Mouse (Mus musculus) hindbrain, embryonic 14.5 days (tissue): ENCODE results near the gene Sema3f. TPM values are rescaled to one million over a fixed set of nuclear protein-coding genes. Genes with fewer than 3 reads are reported as not detected.

ENCODE experiments used
- ATAC-seq: fragments of 200-750 bp; cut with Nextera tagmentation; 2 replicates; pipeline ENCODE4 v1.8.0; 2017; ENCODE audit warnings: moderate number of reproducible peaks, mild to moderate bottlenecking, moderate TSS enrichment, moderate library complexity; ENCODE audit not compliant: low FRiP score
- DNase-seq: peaks from one replicate; pipeline ENCODE4 v3.0.0-alpha.2; 2015; ENCODE audit warnings: low spot score
- H3K27ac ChIP-seq: fragments of 300-500 bp; sonication (generic); 2 replicates; pipeline ENCODE4 v1.5.1; 2014; ENCODE audit warnings: mild to moderate bottlenecking, moderate library complexity
- H3K27me3 ChIP-seq: fragments of 300-500 bp; sonication (generic); 2 replicates; pipeline ENCODE4 v1.6.1; 2014; ENCODE audit warnings: mild to moderate bottlenecking, low read length, mixed read lengths; ENCODE audit not compliant: control insufficient read depth, insufficient read depth
- H3K36me3 ChIP-seq: fragments of 300-500 bp; sonication (generic); replicated peaks from 2 replicates; pipeline ENCODE4 v1.6.1; 2014; ENCODE audit not compliant: control insufficient read depth, insufficient read depth
- H3K4me1 ChIP-seq: fragments of 300-500 bp; sonication (generic); replicated peaks from 2 replicates; pipeline ENCODE4 v1.6.1; 2014; ENCODE audit warnings: antibody characterized with exemption, low read length, mixed read lengths; ENCODE audit not compliant: control insufficient read depth, insufficient read depth
- H3K4me2 ChIP-seq: fragments of 300-500 bp; sonication (generic); replicated peaks from 2 replicates; pipeline ENCODE4 v1.6.1; 2014; ENCODE audit warnings: mild to moderate bottlenecking, moderate library complexity
- H3K4me3 ChIP-seq: fragments of 300-500 bp; sonication (generic); replicated peaks from 2 replicates; pipeline ENCODE4 v1.5.1; 2014; ENCODE audit warnings: mild to moderate bottlenecking, low read length
- H3K9ac ChIP-seq: fragments of 300-500 bp; sonication (generic); 2 replicates; pipeline ENCODE4 v1.6.1; 2014
- H3K9me3 ChIP-seq: fragments of 300-500 bp; sonication (generic); 2 replicates; pipeline ENCODE4 v1.6.1; 2016; ENCODE audit warnings: low read length; ENCODE audit not compliant: control insufficient read depth
- WGBS: fragments of 180-500 bp; shearing (Covaris S2); extraction: QIAGEN DNeasy Blood & Tissue Kit; methylation state at CpG from one replicate; pipeline ENCODE4 v1.1.7; 2014; 5-methylcytosine and 5-hydroxymethylcytosine counted together
- polyA plus RNA-seq: library from polyadenylated mRNA; unstranded; fragments of >200 nt; fragmentation: Nextera tagmentation; extraction: Ambion mirVana; gene quantifications from 2 replicates; pipeline ENCODE4 v1.2.1, GENCODE M21; 2014

Sema3f gene
- polyA plus RNA-seq, 1 experiment from 2014 or later = 17.5 TPM

DNA sequence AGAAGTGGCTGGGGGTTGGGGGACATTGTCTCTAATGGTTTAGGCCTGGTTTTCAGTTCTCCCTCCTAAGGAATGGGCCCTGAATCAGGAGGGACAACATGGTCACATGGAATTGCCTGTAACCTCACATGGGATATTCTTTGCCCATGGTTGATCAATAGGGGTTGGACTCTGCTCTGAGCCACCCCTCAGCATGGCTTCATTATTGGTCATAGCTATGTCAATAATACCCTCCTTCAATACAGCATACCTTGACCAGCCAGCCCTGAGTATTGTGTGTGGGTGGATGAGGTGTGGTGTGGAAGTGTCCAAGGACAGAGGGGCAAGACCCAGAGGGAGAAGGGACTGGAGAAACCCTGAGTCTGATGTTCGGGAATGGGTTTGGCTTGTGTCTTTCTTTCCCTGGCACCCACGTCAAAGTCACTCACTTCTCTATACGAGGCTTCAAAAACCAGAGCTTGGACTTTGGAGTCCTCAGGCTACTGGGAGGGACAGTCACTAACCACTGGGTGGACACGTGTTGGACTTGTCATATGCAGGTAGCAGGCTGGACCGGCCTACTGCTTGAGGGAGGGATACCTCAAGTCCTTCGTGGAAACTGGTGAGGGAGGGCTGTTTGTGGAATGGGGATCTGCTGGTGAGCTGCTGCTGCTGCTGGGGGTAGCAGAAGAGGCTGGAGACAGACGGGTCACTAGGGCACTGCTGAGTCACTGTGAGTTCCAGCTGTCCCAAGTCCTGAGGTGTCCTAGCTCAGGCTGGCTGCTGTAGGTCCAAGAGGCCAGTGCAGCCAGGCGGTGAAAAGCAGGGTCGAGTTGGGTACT, 35.5 kb downstream of the Sema3f start:
- ATAC-seq = no peak
- H3K9ac ChIP-seq = no peak overlapping the region
- 61% methylated on average over 9 of the region's 9 CpGs for WGBS
- H3K27me3 ChIP-seq = peaks cover 33% of the 10 kb centered on the region
- DNase-seq = no peak
- H3K4me1 ChIP-seq = 0 out of 2 replicates have a peak, but pooled peaks cover 3% of the 10 kb centered on the region
- H3K4me2 ChIP-seq = no peak overlapping the region
- H3K36me3 ChIP-seq = no peaks in the 10 kb centered on the region
- H3K27ac ChIP-seq = no peak overlapping the region
- no peaks in the 10 kb centered on the region for H3K9me3 ChIP-seq
- no peak overlapping the region for H3K4me3 ChIP-seq

DNA sequence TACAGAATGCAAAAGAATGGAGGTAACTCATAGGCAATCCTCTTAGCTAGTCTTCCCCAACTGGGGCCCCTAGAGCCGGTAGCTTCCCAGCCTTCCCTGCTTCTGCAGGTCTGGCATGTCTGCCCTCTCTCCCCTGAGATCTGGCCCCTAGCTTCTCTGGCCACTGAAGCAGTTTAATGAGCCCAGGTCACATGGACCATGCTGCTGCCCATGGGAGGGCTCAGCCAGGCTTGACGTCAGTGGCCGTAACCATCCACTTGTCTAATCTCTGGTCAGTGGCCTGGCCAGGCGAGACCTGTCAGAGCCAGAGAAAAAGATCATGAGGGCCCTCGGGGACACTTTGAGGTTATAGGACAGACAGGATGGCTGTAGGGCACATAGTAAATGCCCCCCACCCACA, 40.0 kb downstream of the Sema3f start:
- Histone ChIP-seq H3K27me3 (peaks cover 26% of the 10 kb centered on the region), H3K4me3 (no peak overlapping the region), H3K36me3 (no peaks in the 10 kb centered on the region), H3K27ac (no peak overlapping the region), H3K4me1 (peaks cover 19% of the 10 kb centered on the region), H3K9ac (no peak overlapping the region), H3K9me3 (no peaks in the 10 kb centered on the region), H3K4me2 (no peak overlapping the region)
- 59% methylated on average over 5 of the region's 5 CpGs for WGBS
- no peak for ATAC-seq
- DNase-seq = no peak

DNA sequence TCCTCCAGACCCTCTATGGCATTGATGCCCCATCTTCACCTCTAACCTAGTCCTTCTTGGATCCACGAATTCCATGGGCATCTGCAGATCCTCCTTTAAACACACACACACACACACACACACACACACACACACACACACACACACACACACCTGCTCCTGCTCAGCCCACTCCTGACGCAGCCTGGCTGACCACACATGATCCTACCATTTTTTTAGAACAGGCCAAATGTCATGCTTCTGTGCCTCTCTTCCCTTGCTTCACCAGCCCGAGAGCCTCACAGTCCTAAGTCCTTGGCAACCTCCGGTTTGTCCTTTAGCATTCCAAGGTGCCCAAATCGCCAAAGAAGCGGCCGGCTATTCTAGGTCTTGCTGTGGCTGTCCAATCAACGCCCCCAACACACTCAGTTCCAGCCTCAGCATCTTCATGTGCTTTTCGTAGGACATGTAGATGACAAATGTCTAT, 40.8 kb downstream of the Sema3f start, which contains the start of gene Slc38a3:
Gene Slc38a3, minus strand, starts transcription at position 51 of the 466 bp plus-strand sequence.
- WGBS = 85% methylated on average over 9 of the region's 9 CpGs
- no peak within 1 kb of the TSS for H3K27ac ChIP-seq
- no peak within 1 kb of the TSS for H3K4me3 ChIP-seq
- no peak for DNase-seq
- H3K9ac ChIP-seq = no peak within 1 kb of the TSS
- no peaks in the 10 kb centered on the region for H3K9me3 ChIP-seq
- no peak for ATAC-seq
- H3K36me3 ChIP-seq = no peaks in the 10 kb centered on the region
- H3K4me1 ChIP-seq = peaks cover 19% of the 10 kb centered on the region
- H3K27me3 ChIP-seq = peaks cover 19% of the 10 kb centered on the region
- H3K4me2 ChIP-seq = no peak within 1 kb of the TSS

DNA sequence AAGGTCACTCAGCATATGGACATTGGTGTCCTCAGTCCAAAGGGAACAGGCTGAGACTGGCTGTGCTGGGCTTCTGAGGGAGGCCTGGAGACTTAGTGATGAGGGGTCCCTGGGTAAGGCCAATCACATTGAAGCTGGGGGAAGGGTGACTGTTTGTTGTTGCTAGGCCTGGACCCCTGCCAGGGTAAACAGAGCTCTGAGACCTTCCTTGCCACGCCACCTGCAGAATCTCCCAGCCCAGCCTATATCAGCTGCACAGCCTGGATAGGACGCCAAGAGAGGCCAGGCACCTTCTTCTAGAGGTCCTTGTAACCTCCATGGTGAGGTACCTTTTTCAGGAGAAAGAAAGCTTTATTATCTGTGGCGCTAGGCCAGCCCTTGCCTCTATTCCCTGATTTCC, 41.4 kb downstream of the Sema3f start:
- H3K9ac ChIP-seq = no peak overlapping the region
- peaks cover 16% of the 10 kb centered on the region for H3K27me3 ChIP-seq
- ATAC-seq = no peak
- WGBS = 71% methylated on average over 3 of the region's 3 CpGs
- DNase-seq = no peak
- H3K27ac ChIP-seq = no peak overlapping the region
- H3K4me2 ChIP-seq = no peak overlapping the region
- H3K9me3 ChIP-seq = no peaks in the 10 kb centered on the region
- peaks cover 20% of the 10 kb centered on the region for H3K4me1 ChIP-seq
- H3K36me3 ChIP-seq = no peaks in the 10 kb centered on the region
- H3K4me3 ChIP-seq = no peak overlapping the region

- peaks cover 16% of the 10 kb centered on the region for H3K27me3 ChIP-seq
- ATAC-seq = no peak
- H3K9ac ChIP-seq = no peak overlapping the region
- H3K4me2 ChIP-seq = peak overlapping the region; percentile 62; the same call in 1 of the 2 replicates
- no peak for DNase-seq
- peaks cover 27% of the 10 kb centered on the region for H3K4me1 ChIP-seq
- H3K4me3 ChIP-seq = no peak overlapping the region
- no peak overlapping the region for H3K27ac ChIP-seq
- 35% methylated on average over 8 of the region's 8 CpGs for WGBS
- H3K9me3 ChIP-seq = no peaks in the 10 kb centered on the region
- no peaks in the 10 kb centered on the region for H3K36me3 ChIP-seq
Observed at GRCm38 (mm10) chr9:107668011-107668410, 42.3 kb downstream of the Sema3f start.

DNA sequence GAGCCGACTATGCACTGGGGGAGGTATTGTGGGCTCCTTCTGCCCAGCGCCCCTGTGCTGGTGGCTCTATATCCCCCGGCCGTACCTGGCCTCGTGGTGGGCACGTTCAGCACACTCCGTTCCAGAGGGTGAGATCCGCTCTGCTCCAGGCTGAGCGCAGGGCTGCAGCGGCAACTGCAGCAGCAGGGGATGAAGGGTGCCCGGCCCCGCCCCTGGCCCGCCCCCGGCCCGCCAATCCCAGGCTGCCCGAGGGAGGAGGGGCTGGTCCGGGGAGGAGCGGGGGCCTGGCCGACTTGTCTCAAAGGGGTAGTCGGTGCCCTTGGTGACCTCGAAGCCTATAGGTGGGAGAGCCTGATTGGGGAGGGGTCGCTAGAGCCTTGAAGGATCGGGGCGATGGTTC, 43.1 kb downstream of the Sema3f start:
- ATAC-seq = peak; percentile 67
- peaks cover 27% of the 10 kb centered on the region for H3K4me1 ChIP-seq
- under 1% methylated on average over 22 of the region's 24 CpGs for WGBS

DNA sequence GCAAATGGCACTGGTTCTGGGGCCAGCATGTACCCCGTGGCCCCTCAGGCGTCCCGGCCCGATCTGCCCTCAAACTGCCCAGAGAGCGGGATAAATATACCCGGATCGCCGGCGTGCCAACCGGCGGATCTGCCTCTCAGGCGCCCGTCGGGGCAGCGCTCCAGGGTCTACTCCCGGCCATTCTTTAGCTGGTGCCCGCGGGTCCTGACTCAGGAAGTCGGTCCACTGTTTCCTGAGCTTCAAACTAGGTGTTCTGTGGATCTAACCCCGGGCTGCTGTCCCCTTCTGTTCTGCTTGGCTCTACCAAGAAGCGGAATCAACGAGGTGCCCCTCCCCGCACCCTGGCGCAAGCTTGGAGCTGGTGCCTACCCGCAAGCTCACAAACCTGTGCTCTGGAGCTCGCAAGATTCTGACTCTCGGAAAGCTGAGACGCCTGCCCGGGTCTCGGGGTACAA, 43.5 kb downstream of the Sema3f start:
- DNase-seq (no peak), ATAC-seq (peak; percentile 35; the same call in 1 of the 2 replicates)
- H3K4me1 ChIP-seq = peaks cover 27% of the 10 kb centered on the region
- H3K27ac ChIP-seq = peak overlapping the region; percentile 34; the same call in 1 of the 2 replicates
- H3K27me3 ChIP-seq = peaks cover 16% of the 10 kb centered on the region
- H3K9ac ChIP-seq = peak overlapping the region; percentile 43
- H3K36me3 ChIP-seq = no peaks in the 10 kb centered on the region
- peak overlapping the region; percentile 38 for H3K4me3 ChIP-seq
- under 1% methylated on average over 30 of the region's 30 CpGs for WGBS
- H3K4me2 ChIP-seq = peak overlapping the region; percentile 62
- H3K9me3 ChIP-seq = no peaks in the 10 kb centered on the region

More for the DNA sequence above, 43.1 kb downstream of the Sema3f start:
- Histone ChIP-seq H3K9me3 (no peaks in the 10 kb centered on the region), H3K4me2 (peak overlapping the region; percentile 62), H3K9ac (peak overlapping the region; percentile 43), H3K27me3 (peaks cover 16% of the 10 kb centered on the region), H3K4me3 (peak overlapping the region; percentile 38), H3K27ac (peak overlapping the region; percentile 34; the same call in 1 of the 2 replicates), H3K36me3 (no peaks in the 10 kb centered on the region)
- peak; percentile 49 for DNase-seq

- Histone ChIP-seq H3K4me1 (peaks cover 27% of the 10 kb centered on the region), H3K4me2 (peak overlapping the region; percentile 62), H3K27me3 (peaks cover 16% of the 10 kb centered on the region), H3K9ac (no peak overlapping the region), H3K36me3 (no peaks in the 10 kb centered on the region), H3K9me3 (no peaks in the 10 kb centered on the region), H3K27ac (no peak overlapping the region), H3K4me3 (0 out of 2 replicates have a peak overlapping the region, but pooled peaks have one; percentile 38)
- WGBS = 82% methylated on average over 7 of the region's 7 CpGs
- ATAC-seq (no peak), DNase-seq (no peak)
Observed at GRCm38 (mm10) chr9:107665308-107665707, 45.0 kb downstream of the Sema3f start.

GRCm38 (mm10) chr9:107663525-107663924, 46.8 kb downstream of the Sema3f start:
- Histone ChIP-seq H3K4me1 (peaks cover 27% of the 10 kb centered on the region), H3K9me3 (no peaks in the 10 kb centered on the region), H3K27me3 (peaks cover 16% of the 10 kb centered on the region), H3K27ac (no peak overlapping the region), H3K4me2 (peak overlapping the region; percentile 33), H3K4me3 (no peak overlapping the region), H3K36me3 (no peaks in the 10 kb centered on the region), H3K9ac (no peak overlapping the region)
- ATAC-seq (no peak), DNase-seq (no peak)
- WGBS = 40% methylated on average over 9 of the region's 9 CpGs
